Mouse (Mus musculus): ENCODE data around the gene Fkbp5.

Gene Fkbp5

DNA sequence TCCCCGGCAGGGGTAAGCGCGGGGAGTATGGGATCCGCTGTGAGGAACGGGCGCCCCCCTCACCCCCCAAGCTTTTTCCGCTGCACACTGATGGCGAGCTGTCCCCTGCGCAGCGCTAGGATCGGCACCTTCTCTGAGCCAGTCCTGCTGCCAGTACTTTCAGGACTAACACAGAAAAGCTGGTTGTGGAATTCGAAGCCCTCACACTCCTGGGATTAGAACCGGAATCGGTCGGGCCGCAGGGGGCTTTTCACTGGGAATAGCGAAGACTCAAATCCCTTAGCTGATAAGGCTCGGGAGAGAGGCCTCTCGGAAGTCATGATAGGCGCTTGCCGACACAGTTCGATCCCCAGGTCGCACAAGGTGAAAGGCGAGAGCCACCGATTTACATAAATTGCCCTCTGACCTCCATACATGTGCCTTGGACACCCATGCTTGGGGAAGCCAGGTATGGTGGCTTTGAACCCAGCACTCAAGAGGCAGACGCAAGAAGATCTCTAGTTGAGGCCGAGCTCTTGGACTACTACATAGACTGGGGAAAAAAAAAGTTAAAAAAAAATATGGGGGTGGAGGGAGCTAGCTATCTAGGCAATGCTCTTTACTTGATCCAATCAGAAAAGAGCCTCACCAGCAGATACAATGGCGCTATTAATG is 6.2 kb upstream of the Fkbp5 start:
- DNase-seq (ENCODE audit: low spot score) = no peak

GRCm38 (mm10) chr17:28522623-28523354 is 5.5 kb upstream of the Fkbp5 start:
- DNase-seq (ENCODE audit: low spot score) = peak; percentile 93

DNA sequence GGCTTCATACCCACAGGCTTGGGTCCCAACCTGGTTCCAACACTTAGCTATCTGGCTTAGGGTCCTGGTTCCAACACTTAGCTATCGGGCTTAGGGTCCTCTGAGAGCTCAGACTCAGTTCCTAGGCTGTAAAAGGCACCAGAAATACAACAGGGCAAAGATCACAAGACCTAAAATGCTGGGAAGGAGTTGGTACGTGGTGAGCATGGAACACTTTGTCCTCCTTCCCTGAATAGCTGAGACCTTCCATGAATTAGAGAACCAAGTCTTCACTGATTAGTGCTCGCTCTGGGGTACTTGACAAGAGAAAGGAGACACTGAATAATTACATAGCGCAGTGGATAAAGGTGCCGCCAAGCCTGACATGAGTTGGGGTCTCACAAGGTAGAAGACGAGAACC is 4.6 kb upstream of the Fkbp5 start:
- no peak for DNase-seq (ENCODE audit: low spot score)

- no peak for DNase-seq (ENCODE audit: low spot score)
These were observed 3.9 kb upstream of the Fkbp5 start for GRCm38 (mm10) chr17:28521071-28521726.

GRCm38 (mm10) chr17:28520561-28520960 is 3.2 kb upstream of the Fkbp5 start:
- DNase-seq (ENCODE audit: low spot score) = no peak

DNA sequence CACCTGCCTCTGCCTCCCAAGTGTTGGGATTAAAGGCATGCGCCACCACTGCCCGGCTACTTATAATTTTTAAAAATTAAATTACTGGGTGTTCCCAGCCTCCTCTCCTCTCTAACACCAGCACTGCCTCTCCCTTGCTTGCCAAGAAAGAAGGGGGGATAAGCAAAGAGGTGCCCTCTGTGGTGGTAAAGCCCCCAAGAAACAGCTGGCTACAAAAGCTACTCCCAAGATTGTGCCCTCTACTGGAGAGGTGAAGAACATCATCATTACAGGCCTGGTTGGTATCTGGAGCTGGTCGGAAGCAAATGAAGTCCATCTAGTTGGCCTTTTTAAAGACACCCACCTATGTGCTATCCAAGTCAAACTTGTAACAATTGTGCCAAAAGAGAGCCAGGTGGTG is 2.5 kb upstream of the Fkbp5 start:
- DNase-seq (ENCODE audit: low spot score) = no peak

- no peak for DNase-seq (ENCODE audit: low spot score)
These were observed 1.3 kb upstream of the Fkbp5 start for GRCm38 (mm10) chr17:28518615-28519071.

- DNase-seq (ENCODE audit: low spot score) = peak; percentile 89
These were observed 758 bp upstream of the Fkbp5 start for GRCm38 (mm10) chr17:28517956-28518614.

- no peak for DNase-seq (ENCODE audit: low spot score)
These were observed 446 bp downstream of the Fkbp5 start for GRCm38 (mm10) chr17:28516881-28517280.

DNA sequence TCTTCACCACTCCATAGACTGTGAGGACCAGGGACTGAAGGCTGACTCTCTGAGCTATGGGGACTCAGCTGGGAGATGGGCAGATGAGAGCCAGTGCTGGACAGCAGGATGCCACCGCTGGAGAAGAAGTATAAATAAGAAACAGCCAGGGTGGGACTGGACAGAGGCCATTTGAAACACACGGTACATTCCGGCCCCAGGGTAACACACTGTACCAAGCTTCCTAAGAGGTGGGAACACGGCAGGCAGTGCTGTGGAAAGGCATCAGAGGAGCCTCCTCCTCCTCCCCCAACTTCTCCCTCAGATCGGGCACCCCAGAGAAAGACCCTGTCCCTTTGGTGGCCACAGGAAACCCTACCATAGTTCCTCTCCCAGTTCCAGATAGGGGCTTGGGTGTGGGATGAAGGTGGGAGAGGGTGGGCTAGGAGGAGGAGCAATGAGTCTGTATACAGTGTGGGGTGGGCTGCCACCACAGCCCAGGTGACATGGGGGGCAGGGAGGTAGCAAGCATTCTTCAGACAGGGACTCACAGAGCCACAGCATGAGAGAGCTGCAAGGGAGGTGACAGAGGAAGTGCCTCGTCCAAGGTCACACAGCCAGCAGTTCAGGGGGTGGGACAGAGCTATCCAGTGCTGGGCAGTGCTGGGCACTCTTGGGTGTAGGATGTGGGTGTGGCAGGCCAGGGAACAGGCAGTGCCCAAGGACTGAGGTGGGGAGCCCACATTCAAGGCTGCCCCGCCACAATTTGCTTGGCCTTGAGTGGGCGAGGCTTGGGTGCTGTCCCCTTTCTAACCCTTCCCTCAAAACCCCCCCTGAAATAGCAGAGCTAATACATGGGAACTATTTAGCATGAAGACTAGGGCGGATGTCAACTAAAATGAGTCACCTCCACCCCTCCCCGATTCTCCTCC is 1.6 kb downstream of the Fkbp5 start:
- no peak for DNase-seq (ENCODE audit: low spot score)

DNA sequence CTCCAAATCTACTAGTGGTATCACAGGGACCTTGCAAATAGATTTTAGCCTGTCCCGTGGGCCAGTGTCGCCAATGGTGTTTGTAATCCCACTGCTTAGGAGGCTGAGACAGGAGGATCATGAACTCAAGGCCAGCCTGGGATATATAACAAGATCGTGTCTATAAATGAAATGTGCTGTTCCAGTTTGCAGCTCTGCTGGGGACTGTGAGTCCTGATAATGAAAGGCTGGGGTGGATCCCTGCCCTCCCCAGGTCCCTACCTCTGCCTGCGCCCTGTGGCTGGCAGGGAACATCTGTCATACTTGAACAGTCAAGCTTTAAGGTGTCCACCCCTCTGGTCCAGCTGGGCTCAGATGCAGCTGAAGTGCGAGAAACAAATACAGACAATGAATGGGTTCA is 2.8 kb downstream of the Fkbp5 start:
- DNase-seq (ENCODE audit: low spot score) = no peak

DNA sequence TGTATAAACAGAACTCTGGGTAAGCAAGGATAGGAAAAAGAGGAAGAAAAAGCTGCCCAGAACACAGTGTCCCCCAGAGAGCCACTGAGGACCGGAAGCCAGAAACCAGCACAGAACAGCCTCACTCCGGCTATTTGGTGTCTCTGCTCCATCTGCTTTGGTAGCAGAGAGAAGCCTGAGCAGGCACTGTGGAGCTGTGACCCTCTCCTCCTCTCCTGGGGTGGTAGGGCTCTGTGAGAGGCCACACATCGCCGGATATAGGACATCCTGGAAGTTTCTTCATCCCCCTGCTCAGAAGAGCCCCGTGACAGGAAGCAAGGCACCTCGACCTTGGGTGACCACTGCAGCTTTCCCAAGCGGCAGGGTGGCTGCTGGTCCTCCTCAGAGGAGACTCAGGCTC is 3.5 kb downstream of the Fkbp5 start:
- no peak for DNase-seq (ENCODE audit: low spot score)

GRCm38 (mm10) chr17:28513337-28513736 is 4.0 kb downstream of the Fkbp5 start:
- DNase-seq (ENCODE audit: low spot score) = no peak

DNA sequence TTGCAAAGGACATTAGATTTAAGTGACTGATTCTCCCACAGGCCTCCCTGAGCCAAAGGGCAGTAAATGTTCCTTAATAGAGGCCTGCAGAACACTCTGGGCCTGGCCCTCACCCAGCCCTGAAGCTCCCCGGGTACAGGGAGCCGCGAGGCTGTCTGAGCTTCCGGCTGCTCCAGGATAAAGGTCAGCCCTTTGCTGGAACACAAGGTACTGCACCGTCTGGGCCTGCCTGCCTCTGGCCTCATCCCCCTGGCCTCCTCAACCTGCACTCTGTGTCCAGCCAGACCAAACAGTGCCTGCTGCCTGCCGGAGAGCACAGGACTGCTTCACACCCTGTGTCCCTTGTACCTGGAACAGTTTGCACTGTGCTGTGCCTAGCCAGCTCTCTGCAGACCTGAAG is 4.6 kb downstream of the Fkbp5 start:
- no peak for DNase-seq (ENCODE audit: low spot score)

DNA sequence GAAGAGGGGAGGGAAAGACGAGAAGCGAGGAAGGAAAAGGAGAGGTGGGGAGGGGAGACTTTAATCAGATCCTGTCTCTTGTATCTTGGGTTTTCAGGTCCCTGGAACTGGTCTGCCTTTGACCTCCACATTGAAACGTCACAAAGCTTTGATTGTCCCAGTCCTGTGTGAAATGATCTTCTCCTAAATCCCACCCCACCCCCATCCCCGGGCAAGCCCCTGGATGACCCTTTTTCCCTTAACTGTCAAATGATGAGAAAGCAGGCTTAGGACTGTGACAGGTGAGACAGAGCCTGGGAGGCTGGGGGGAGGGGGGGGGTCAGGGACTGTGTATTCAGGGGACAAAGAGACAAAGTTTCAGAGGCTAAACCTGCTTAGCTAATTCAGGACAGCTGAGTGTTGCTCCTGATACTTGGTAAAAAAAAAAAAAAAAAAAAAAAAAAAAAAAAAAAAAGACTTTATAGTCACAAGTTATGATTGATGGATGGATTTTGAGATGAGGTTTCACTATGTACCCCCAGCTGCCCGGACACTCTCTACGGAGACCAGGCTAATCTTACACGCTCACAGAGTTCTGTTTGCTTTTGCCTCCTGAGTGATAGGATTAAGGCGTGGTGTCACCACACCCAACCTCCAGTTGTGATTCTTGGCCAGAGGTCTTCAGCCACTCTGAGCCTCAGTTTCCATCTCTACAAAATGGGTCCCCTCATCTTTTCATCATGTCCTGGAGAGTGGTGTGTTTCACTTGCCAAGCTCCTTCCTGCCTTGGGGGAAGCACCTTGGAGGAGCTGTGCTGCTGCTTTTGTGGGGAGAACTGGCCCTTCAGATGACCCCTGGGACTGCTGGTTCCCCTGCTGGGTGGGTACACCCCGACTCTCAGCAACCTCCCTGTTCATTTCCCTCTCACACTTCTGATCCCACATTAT is 5.4 kb downstream of the Fkbp5 start:
- no peak for DNase-seq (ENCODE audit: low spot score)

GRCm38 (mm10) chr17:28510445-28511342 is 6.6 kb downstream of the Fkbp5 start:
- no peak for DNase-seq (ENCODE audit: low spot score)

DNA sequence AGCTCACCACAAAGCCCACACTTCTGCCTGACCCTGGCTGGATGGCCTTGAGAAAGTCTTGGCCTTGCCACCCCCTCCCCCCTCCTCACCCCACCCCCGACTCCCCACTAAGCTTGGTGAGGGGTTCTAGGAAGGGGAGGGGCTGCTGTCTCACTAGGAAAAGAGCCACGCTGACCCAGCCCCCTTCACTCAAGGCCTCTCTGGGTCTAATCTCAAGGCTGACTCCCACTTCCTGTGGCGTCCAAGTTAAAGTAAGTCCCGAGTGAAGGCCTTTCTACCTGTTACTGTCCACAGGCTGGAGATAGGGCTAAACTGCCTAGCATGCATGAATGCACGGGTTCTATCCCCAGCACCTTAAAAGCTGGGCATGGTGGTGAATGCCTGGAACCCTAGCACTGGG is 9.8 kb downstream of the Fkbp5 start:
- no peak for DNase-seq (ENCODE audit: low spot score)

- no peak for DNase-seq (ENCODE audit: low spot score)
These were observed 10.4 kb downstream of the Fkbp5 start for GRCm38 (mm10) chr17:28506895-28507294.

DNA sequence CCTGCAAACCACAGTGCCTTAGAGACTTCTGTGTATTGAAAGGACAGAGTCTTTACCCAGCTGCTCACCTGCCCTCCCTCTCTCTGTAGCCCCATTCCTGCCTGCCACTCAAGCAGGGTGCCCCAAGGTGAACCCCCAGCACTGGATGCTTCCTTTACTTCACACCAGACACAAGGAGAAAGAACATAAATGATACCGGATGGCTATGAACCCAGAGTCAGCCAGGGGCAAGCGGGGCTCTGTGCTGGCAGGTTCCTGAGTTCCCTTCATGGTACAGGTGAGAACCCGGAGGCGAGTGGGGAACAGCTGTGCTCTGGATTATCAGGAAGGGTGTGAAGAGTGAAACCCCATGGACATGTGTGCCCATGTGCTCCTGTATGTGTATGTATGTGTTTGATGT is 11.7 kb downstream of the Fkbp5 start:
- DNase-seq (ENCODE audit: low spot score) = no peak

Data from urinary bladder, postnatal 25 days (tissue).